Mouse (Mus musculus) kidney, adult 2 months (tissue): ENCODE measurements around the gene Lamp2.

ENCODE experiments used
- CTCF ChIP-seq: fragments of 200-500 bp; conservative IDR thresholded peaks from 2 replicates; pipeline ENCODE4 v1.5.1; 2011; ENCODE audit warnings: low read depth, mild to moderate bottlenecking, control low read depth, low read length, moderate library complexity, mixed read lengths; ENCODE audit not compliant: insufficient read depth, insufficient read length
- POLR2A ChIP-seq: fragments of 200-500 bp; IDR thresholded peaks from one replicate; pipeline ENCODE4 v1.6.1; 2011; ENCODE audit warnings: low read depth, low read length, control low read depth

DNA sequence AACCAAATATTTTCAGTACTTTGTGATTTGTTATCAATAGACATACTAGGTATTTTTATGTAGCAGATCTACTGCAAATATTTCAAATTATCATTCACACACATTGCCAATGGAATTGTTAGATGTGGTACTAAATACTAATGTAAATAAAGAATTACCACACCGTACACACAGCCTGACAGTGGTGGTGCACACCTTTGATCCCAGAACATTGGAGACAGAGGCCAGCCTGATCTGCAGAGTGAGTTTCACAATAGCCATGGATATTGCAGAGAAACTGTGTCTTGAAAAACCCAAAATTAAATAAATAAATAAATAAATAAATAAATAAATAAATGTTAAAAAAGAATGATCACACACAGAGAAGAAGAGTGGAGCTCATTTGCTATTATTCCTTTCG lies 6.9 kb upstream of the Lamp2 start:
- no peak for TF ChIP-seq CTCF
- no peak for TF ChIP-seq POLR2A
